Mouse (Mus musculus): ENCODE measurements around the gene Mpv17l2. TPM values are rescaled to one million over a fixed set of nuclear protein-coding genes. Genes with fewer than 3 reads are reported as not detected.

Gene Mpv17l2
- polyA plus RNA-seq, 1 experiment, result 29.1 TPM

GRCm38 (mm10) chr8:70747211-70747890 lies 13.4 kb downstream of the Mpv17l2 start:
- no peak for DNase-seq (ENCODE audit: low read depth)
- no peak for TF ChIP-seq CTCF (IDR thresholded peaks at IDR 0.05; ENCODE audit: borderline replicate concordance, extremely low read depth, insufficient read depth, insufficient read length)
- no peak for TF ChIP-seq POLR2A (IDR thresholded peaks at IDR 0.05; ENCODE audit: borderline replicate concordance, extremely low read depth, insufficient read depth, insufficient read length, poor library complexity, severe bottlenecking)

DNA sequence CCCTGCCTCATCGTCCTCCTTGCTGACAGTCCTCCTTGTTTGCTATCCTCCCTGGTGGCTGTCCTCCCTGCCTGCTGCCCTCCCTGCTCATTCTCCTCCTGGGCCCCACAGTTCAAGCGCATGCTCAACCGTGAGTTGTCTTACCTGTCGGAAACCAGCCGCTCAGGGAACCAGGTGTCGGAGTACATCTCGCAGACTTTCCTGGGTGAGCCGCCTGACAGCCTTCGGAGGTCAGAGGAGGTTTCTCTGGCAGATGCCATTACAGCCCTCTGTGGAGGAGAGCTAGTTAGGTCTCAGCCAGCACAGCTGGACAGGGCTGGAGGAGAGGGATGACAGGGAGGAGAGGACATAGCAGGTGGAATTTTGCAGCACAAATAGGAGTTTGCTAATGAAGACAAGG lies 14.1 kb downstream of the Mpv17l2 start:
- TF ChIP-seq POLR2A (IDR thresholded peaks at IDR 0.05; ENCODE audit: borderline replicate concordance, extremely low read depth, insufficient read depth, insufficient read length, poor library complexity, severe bottlenecking) (no peak), CTCF (IDR thresholded peaks at IDR 0.05; ENCODE audit: borderline replicate concordance, extremely low read depth, insufficient read depth, insufficient read length) (no peak)
- DNase-seq (ENCODE audit: low read depth), result no peak

DNA sequence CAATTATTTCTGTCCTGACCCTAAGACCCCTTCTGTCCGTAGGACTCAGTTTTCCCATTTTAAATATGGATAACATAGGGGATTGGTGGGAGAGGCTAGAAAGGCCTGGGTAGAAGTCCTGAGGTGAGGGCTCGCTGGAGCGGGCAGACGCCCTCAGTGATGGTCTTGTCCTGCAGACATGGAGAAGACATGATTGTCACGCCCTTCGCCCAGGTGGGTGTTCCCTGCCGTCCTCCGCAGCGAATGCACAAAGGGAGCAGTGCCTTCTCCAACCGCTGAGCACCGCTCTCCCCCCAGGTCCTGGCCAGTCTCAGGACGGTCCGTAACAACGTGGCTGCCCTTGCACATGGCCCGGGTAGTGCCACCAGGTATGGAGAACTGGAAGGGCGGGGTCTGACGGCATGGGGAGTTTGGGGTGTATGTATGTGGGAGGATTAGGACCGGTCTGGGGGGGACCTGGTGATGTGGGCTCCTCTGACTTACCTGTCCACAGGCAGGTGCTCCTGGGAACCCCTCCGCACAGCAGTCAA lies 15.0 kb downstream of the Mpv17l2 start:
- TF ChIP-seq CTCF (IDR thresholded peaks at IDR 0.05; ENCODE audit: borderline replicate concordance, extremely low read depth, insufficient read depth, insufficient read length), result no peak
- DNase-seq (ENCODE audit: low read depth), result no peak

- no peak for DNase-seq (ENCODE audit: low read depth)
- no peak for TF ChIP-seq POLR2A (IDR thresholded peaks at IDR 0.05; ENCODE audit: borderline replicate concordance, extremely low read depth, insufficient read depth, insufficient read length, poor library complexity, severe bottlenecking)
- TF ChIP-seq CTCF (IDR thresholded peaks at IDR 0.05; ENCODE audit: borderline replicate concordance, extremely low read depth, insufficient read depth, insufficient read length), result no peak
Measured at GRCm38 (mm10) chr8:70744806-70745205, 15.9 kb downstream of the Mpv17l2 start.

GRCm38 (mm10) chr8:70743656-70744590 lies 16.8 kb downstream of the Mpv17l2 start:
- DNase-seq (ENCODE audit: low read depth), result peak; percentile 51
- TF ChIP-seq POLR2A (IDR thresholded peaks at IDR 0.05; ENCODE audit: borderline replicate concordance, extremely low read depth, insufficient read depth, insufficient read length, poor library complexity, severe bottlenecking) (no peak), CTCF (IDR thresholded peaks at IDR 0.05; ENCODE audit: borderline replicate concordance, extremely low read depth, insufficient read depth, insufficient read length) (no peak)

- no peak for TF ChIP-seq POLR2A (IDR thresholded peaks at IDR 0.05; ENCODE audit: borderline replicate concordance, extremely low read depth, insufficient read depth, insufficient read length, poor library complexity, severe bottlenecking)
- TF ChIP-seq CTCF (IDR thresholded peaks at IDR 0.05; ENCODE audit: borderline replicate concordance, extremely low read depth, insufficient read depth, insufficient read length), result no peak
- DNase-seq (ENCODE audit: low read depth), result no peak
Measured at GRCm38 (mm10) chr8:70742981-70743655, 17.6 kb downstream of the Mpv17l2 start.

GRCm38 (mm10) chr8:70742176-70742575 lies 18.6 kb downstream of the Mpv17l2 start:
- no peak for TF ChIP-seq CTCF (IDR thresholded peaks at IDR 0.05; ENCODE audit: borderline replicate concordance, extremely low read depth, insufficient read depth, insufficient read length)
- TF ChIP-seq POLR2A (IDR thresholded peaks at IDR 0.05; ENCODE audit: borderline replicate concordance, extremely low read depth, insufficient read depth, insufficient read length, poor library complexity, severe bottlenecking), result no peak

GRCm38 (mm10) chr8:70741661-70742060 lies 19.1 kb downstream of the Mpv17l2 start:
- TF ChIP-seq POLR2A (IDR thresholded peaks at IDR 0.05; ENCODE audit: borderline replicate concordance, extremely low read depth, insufficient read depth, insufficient read length, poor library complexity, severe bottlenecking), result no peak
- TF ChIP-seq CTCF (IDR thresholded peaks at IDR 0.05; ENCODE audit: borderline replicate concordance, extremely low read depth, insufficient read depth, insufficient read length), result no peak
- no peak for DNase-seq (ENCODE audit: low read depth)

More at GRCm38 (mm10) chr8:70742176-70742575, 18.6 kb downstream of the Mpv17l2 start:
- DNase-seq (ENCODE audit: low read depth), result no peak

- no peak for DNase-seq (ENCODE audit: low read depth)
- TF ChIP-seq POLR2A (IDR thresholded peaks at IDR 0.05; ENCODE audit: borderline replicate concordance, extremely low read depth, insufficient read depth, insufficient read length, poor library complexity, severe bottlenecking) (no peak), CTCF (IDR thresholded peaks at IDR 0.05; ENCODE audit: borderline replicate concordance, extremely low read depth, insufficient read depth, insufficient read length) (no peak)
Measured at GRCm38 (mm10) chr8:70738211-70738610, 22.5 kb downstream of the Mpv17l2 start.

GRCm38 (mm10) chr8:70737705-70738104 lies 23.0 kb downstream of the Mpv17l2 start:
- no peak for DNase-seq (ENCODE audit: low read depth)

GRCm38 (mm10) chr8:70730956-70731355 lies 29.8 kb downstream of the Mpv17l2 start:
- TF ChIP-seq POLR2A (IDR thresholded peaks at IDR 0.05; ENCODE audit: borderline replicate concordance, extremely low read depth, insufficient read depth, insufficient read length, poor library complexity, severe bottlenecking) (no peak), CTCF (IDR thresholded peaks at IDR 0.05; ENCODE audit: borderline replicate concordance, extremely low read depth, insufficient read depth, insufficient read length) (no peak)
- no peak for DNase-seq (ENCODE audit: low read depth)

More at GRCm38 (mm10) chr8:70737705-70738104, 23.0 kb downstream of the Mpv17l2 start:
- TF ChIP-seq CTCF (IDR thresholded peaks at IDR 0.05; ENCODE audit: borderline replicate concordance, extremely low read depth, insufficient read depth, insufficient read length) (no peak), POLR2A (IDR thresholded peaks at IDR 0.05; ENCODE audit: borderline replicate concordance, extremely low read depth, insufficient read depth, insufficient read length, poor library complexity, severe bottlenecking) (no peak)

Measured in brain, embryonic 14.5 days (tissue).